In the genomic region with DNA sequence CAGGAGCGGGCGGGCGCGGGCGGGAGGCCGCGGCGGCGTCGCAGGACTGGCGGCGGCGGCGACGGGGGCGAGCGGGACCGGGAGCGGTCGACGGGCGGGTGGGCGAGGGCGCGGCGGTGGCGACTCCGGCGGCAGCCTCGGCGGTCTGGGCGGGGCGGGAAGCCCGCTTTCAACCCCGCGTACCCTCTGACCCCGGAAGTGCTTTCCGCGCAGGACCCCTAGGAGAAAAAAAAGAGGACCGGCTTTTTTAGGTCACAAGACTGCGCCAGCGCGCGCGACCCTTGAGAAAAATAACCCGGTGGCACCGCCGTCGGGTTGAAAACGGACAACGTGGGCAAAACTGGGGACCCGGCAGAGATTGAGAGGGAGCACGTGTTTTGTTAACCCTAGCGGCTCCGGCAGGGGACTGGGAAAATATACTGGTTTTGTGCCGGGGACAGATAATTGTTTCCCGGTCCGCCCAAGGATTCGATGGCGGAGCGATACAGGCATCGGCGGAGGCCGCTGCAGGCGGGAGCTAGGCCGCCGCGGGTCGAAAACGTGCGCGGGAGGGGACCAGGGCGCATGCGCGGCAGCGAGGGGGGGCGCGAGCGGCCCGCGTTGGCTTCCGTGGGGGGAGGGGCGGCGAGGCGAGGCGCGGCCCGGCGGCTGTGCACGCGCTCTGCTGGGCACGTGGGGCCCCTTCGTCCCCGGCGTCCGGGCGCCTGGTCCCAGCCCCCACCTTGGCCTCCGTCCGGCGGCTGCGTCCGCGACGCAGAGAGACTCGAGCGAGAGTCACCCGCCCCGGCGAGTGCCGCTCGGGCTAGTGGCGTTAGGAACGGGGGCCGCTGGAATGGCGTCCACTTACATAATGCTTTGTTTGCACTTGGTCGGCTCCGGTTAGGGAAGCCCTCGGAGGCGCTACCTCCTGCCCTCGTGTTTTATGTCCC, we compare ENCODE assay signal across 8 mouse cellular contexts. TPM values are rescaled to one million over a fixed set of nuclear protein-coding genes. Genes with fewer than 3 reads are reported as not detected.
A peak's percentile ranks its signal among the peaks of the same experiment; 100 is the strongest.
DNase-seq lines count a peak whose midpoint lies in the region; ATAC-seq and TF ChIP-seq lines count a peak whose summit lies in the region.

TSS of gene Pcbp1 (minus strand) at position 290 of the 929 bp plus-strand sequence.

- no peaks in the 10 kb centered on the region for H3K27me3 ChIP-seq in embryonic facial prominence, embryonic 14.5 days (replicated peaks; ENCODE audit: control insufficient read depth, insufficient read depth, low read length)
- no peaks in the 10 kb centered on the region for H3K27me3 ChIP-seq in limb, embryonic 14.5 days (ENCODE audit: control insufficient read depth, insufficient read depth, low read length)
- no peaks in the 10 kb centered on the region for H3K27me3 ChIP-seq in midbrain, postnatal 0 days (ENCODE audit: insufficient read depth, low read length)

- peak; percentile 85 for ATAC-seq in embryonic facial prominence, embryonic 14.5 days (ENCODE audit: low read depth)
- peak; percentile 79 for ATAC-seq in limb, embryonic 14.5 days (ENCODE audit: low FRiP score, low read depth)
- ATAC-seq in midbrain, postnatal 0 days (ENCODE audit: low FRiP score): peak; percentile 88

- peaks cover 29% of the 10 kb centered on the region for H3K36me3 ChIP-seq in embryonic facial prominence, embryonic 14.5 days (ENCODE audit: control insufficient read depth, insufficient read depth, low read length)
- H3K36me3 ChIP-seq in limb, embryonic 14.5 days (ENCODE audit: control insufficient read depth, insufficient read depth, low read length): peaks cover 32% of the 10 kb centered on the region
- H3K36me3 ChIP-seq in midbrain, postnatal 0 days (ENCODE audit: insufficient read depth, low read length): 0 out of 2 replicates have a peak, but pooled peaks cover 2% of the 10 kb centered on the region

- H3K9me3 ChIP-seq in embryonic facial prominence, embryonic 14.5 days (ENCODE audit: control insufficient read depth, low read length): no peaks in the 10 kb centered on the region
- H3K9me3 ChIP-seq in limb, embryonic 14.5 days (ENCODE audit: control insufficient read depth, low read length): no peaks in the 10 kb centered on the region
- no peaks in the 10 kb centered on the region for H3K9me3 ChIP-seq in midbrain, postnatal 0 days (ENCODE audit: low read length)

- H3K9ac ChIP-seq in embryonic facial prominence, embryonic 14.5 days (ENCODE audit: low read depth, low read length): peak within 1 kb of the TSS; percentile 99
- H3K9ac ChIP-seq in limb, embryonic 14.5 days (ENCODE audit: low read depth, low read length, severe bottlenecking): peak within 1 kb of the TSS; percentile 95
- peak within 1 kb of the TSS; percentile 97 for H3K9ac ChIP-seq in midbrain, postnatal 0 days (replicated peaks; ENCODE audit: low read length, poor library complexity, severe bottlenecking)

- peak within 1 kb of the TSS; percentile 100 for H3K27ac ChIP-seq in embryonic facial prominence, embryonic 14.5 days (replicated peaks; ENCODE audit: low read depth, low read length)
- peak within 1 kb of the TSS; percentile 100 for H3K27ac ChIP-seq in limb, embryonic 14.5 days (replicated peaks; ENCODE audit: low read depth, low read length)
- peak within 1 kb of the TSS; percentile 100 for H3K27ac ChIP-seq in midbrain, postnatal 0 days (ENCODE audit: low read depth, low read length)

- TF ChIP-seq POLR2A in limb, embryonic 14.5 days (IDR thresholded peaks at IDR 0.05; ENCODE audit: borderline replicate concordance, extremely low read depth, insufficient read depth, insufficient read length): peak; percentile 74; the same call in 1 of the 2 replicates

- peak within 1 kb of the TSS; percentile 89 for H3K4me2 ChIP-seq in embryonic facial prominence, embryonic 14.5 days (ENCODE audit: low read depth, low read length)
- H3K4me2 ChIP-seq in limb, embryonic 14.5 days (replicated peaks; ENCODE audit: low read depth, low read length, severe bottlenecking): peak within 1 kb of the TSS; percentile 82
- H3K4me2 ChIP-seq in midbrain, postnatal 0 days (ENCODE audit: low read depth, low read length, poor library complexity, severe bottlenecking): peak within 1 kb of the TSS; percentile 95

- peaks cover 13% of the 10 kb centered on the region for H3K4me1 ChIP-seq in embryonic facial prominence, embryonic 14.5 days (ENCODE audit: control insufficient read depth, insufficient read depth, low read length)
- peaks cover 16% of the 10 kb centered on the region for H3K4me1 ChIP-seq in limb, embryonic 14.5 days (ENCODE audit: control insufficient read depth, insufficient read depth, low read length)
- H3K4me1 ChIP-seq in midbrain, postnatal 0 days (ENCODE audit: insufficient read depth, low read length): peaks cover 10% of the 10 kb centered on the region; the same call in 1 of the 2 replicates

- TF ChIP-seq CTCF in midbrain, postnatal 0 days (IDR thresholded peaks at IDR 0.05): no peak

- DNase-seq in 3T3-L1 (ENCODE audit: low read depth, low spot score): peak; percentile 91
- DNase-seq in adrenal gland, postnatal 4 days (ENCODE audit: low spot score in 2 of 2): peak; percentile 96 to 100
- DNase-seq in embryonic facial prominence, embryonic 14.5 days (ENCODE audit: low spot score): peak; percentile 97
- peak; percentile 92 for DNase-seq in heart, adult 8-10 months (ENCODE audit: low spot score)
- DNase-seq in kidney, adult 9 months: peak; percentile 95
- DNase-seq in limb, embryonic 14.5 days (ENCODE audit: low spot score): peak; percentile 93
- peak; percentile 97 for DNase-seq in midbrain, postnatal 0 days (ENCODE audit: low spot score)
- DNase-seq in spleen, postnatal 14 days (ENCODE audit: low spot score in 2 of 2): peak; percentile 95 to 98

- H3K4me3 ChIP-seq in embryonic facial prominence, embryonic 14.5 days (ENCODE audit: low read depth, low read length): peak within 1 kb of the TSS; percentile 96
- peak within 1 kb of the TSS; percentile 65 for H3K4me3 ChIP-seq in limb, embryonic 14.5 days (replicated peaks; ENCODE audit: low read length)
- peak within 1 kb of the TSS; percentile 57 for H3K4me3 ChIP-seq in midbrain, postnatal 0 days (ENCODE audit: low read depth, low read length)

- WGBS in embryonic facial prominence, embryonic 14.5 days: under 1% methylated on average over 40 of the region's 120 CpGs
- 0% methylated on average over 43 of the region's 120 CpGs for WGBS in limb, embryonic 14.5 days
- under 1% methylated on average over 85 of the region's 120 CpGs for WGBS in midbrain, postnatal 0 days

RNA-seq across cellular contexts. Expression of gene Pcbp1, which starts in this region (rescaled TPM):
- 100 to 1,000 TPM; 273 to 288 TPM for total RNA-seq in adrenal gland, postnatal 4 days (2021)
- polyA plus RNA-seq in embryonic facial prominence, embryonic 14.5 days (2014; fragmentation: Nextera tagmentation; extraction: Ambion mirVana): 397 and 402 TPM in 2 replicates
- total RNA-seq in heart, adult 8-10 months (2022): 100 to 1,000 TPM; 157 to 166 (median 162) TPM
- polyA plus RNA-seq in limb, embryonic 14.5 days (2012; rRNA removed): 333 and 395 TPM in 2 replicates
- polyA plus RNA-seq in limb, embryonic 14.5 days (2014; fragmentation: Nextera tagmentation; extraction: Ambion mirVana): 445 and 455 TPM in 2 replicates
- total RNA-seq in midbrain, postnatal 0 days (2014; rRNA removed): 51.7 and 72.8 TPM in 2 replicates
- polyA plus RNA-seq in midbrain, postnatal 0 days (2015; fragmentation: Nextera tagmentation; extraction: Ambion mirVana): 264 and 292 TPM in 2 replicates

Comparison
In these comparisons a context has a peak if more than half of its experiments do, and no peak if none do; other contexts are left out.
1. Peak in every context shown above with its lines: DNase-seq, ATAC-seq, H3K4me3 ChIP-seq and H3K27ac ChIP-seq.